Mouse (Mus musculus) adrenal gland, postnatal 0 days (tissue): ENCODE results near the gene Scgb2b2. TPM values are rescaled to one million over a fixed set of nuclear protein-coding genes. Genes with fewer than 3 reads are reported as not detected.

Source experiments
- polyA plus RNA-seq: library from polyadenylated mRNA; unstranded; fragments of >200 nt; fragmentation: Nextera tagmentation; extraction: Ambion mirVana; gene quantifications from 2 replicates; pipeline ENCODE4 v1.2.1, GENCODE M21; 2015

Gene Scgb2b2
- polyA plus RNA-seq: not detected in 2 replicates

GRCm38 (mm10) chr7:31290208-31290607, at the start of gene Scgb2b2:
Scgb2b2 (plus strand) TSS chr7:31290508.

GRCm38 (mm10) chr7:31291721-31292120, 1.4 kb downstream of the Scgb2b2 start, which contains the start of gene Scgb1b2:
Scgb1b2 (minus strand) TSS chr7:31291821.

Other genes with a start within 250 kb of the Scgb2b2 start
- 52.9 and 58.4 TPM in 2 replicates for gene Fxyd5, start 248.0 kb upstream of the Scgb2b2 start, polyA plus RNA-seq
- 13.9 and 77.9 TPM in 2 replicates for gene Fxyd7, start 239.0 kb upstream of the Scgb2b2 start, polyA plus RNA-seq
- gene Fxyd1, start 233.3 kb upstream of the Scgb2b2 start, polyA plus RNA-seq: 225 and 390 TPM in 2 replicates
- 1.5 and 2.2 TPM in 2 replicates for gene Lgi4, start 231.2 kb upstream of the Scgb2b2 start, polyA plus RNA-seq
- 3.7 and 9.1 TPM in 2 replicates for gene Fxyd3, start 213.8 kb upstream of the Scgb2b2 start, polyA plus RNA-seq
- 6.0 and 8.0 TPM in 2 replicates for gene Hpn, start 175.2 kb upstream of the Scgb2b2 start, polyA plus RNA-seq
- gene Scn1b, start 163.5 kb upstream of the Scgb2b2 start, polyA plus RNA-seq: 4.7 and 6.2 TPM in 2 replicates
- 37.2 and 38.5 TPM in 2 replicates for gene Gramd1a, start 134.6 kb upstream of the Scgb2b2 start, polyA plus RNA-seq
- not detected in 2 replicates for gene Scgb1b2, start 1.3 kb downstream of the Scgb2b2 start, polyA plus RNA-seq
- gene Scgb2b3, start 71.6 kb downstream of the Scgb2b2 start, polyA plus RNA-seq: not detected in 2 replicates
- not detected in 2 replicates for gene Scgb1b3, start 85.1 kb downstream of the Scgb2b2 start, polyA plus RNA-seq